Mouse (Mus musculus) limb, embryonic 15.5 days (tissue): Measurements from ENCODE around the gene D17H6S53E. TPM values are rescaled to one million over a fixed set of nuclear protein-coding genes. Genes with fewer than 3 reads are reported as not detected.

ENCODE experiments used
- ATAC-seq: fragments of 200-750 bp; cut with Nextera tagmentation; 2 replicates; pipeline ENCODE4 v1.8.0; 2017; ENCODE audit warnings: low read depth, moderate TSS enrichment; ENCODE audit not compliant: insufficient number of reproducible peaks, low FRiP score, low TSS enrichment
- H3K27ac ChIP-seq: fragments of 300-500 bp; sonication (generic); 2 replicates; pipeline ENCODE4 v1.5.1; 2015; ENCODE audit warnings: moderate library complexity, mild to moderate bottlenecking, inconsistent platforms
- H3K27me3 ChIP-seq: fragments of 300-500 bp; sonication (generic); 2 replicates; pipeline ENCODE4 v1.6.1; 2015; ENCODE audit warnings: inconsistent platforms
- H3K36me3 ChIP-seq: fragments of 300-500 bp; sonication (generic); 2 replicates; pipeline ENCODE4 v1.6.1; 2015; ENCODE audit warnings: inconsistent platforms
- H3K4me1 ChIP-seq: fragments of 300-500 bp; sonication (generic); 2 replicates; pipeline ENCODE4 v1.6.1; 2015; ENCODE audit warnings: inconsistent platforms
- H3K4me2 ChIP-seq: fragments of 300-500 bp; sonication (generic); 2 replicates; pipeline ENCODE4 v1.6.1; 2015; ENCODE audit warnings: mild to moderate bottlenecking, inconsistent platforms
- H3K4me3 ChIP-seq: fragments of 300-500 bp; sonication (generic); 2 replicates; pipeline ENCODE4 v1.5.1; 2015; ENCODE audit warnings: mild to moderate bottlenecking, inconsistent platforms
- H3K9ac ChIP-seq: fragments of 300-500 bp; sonication (generic); 2 replicates; pipeline ENCODE4 v1.6.1; 2015; ENCODE audit warnings: inconsistent platforms
- H3K9me3 ChIP-seq: fragments of 300-500 bp; sonication (generic); 2 replicates; pipeline ENCODE4 v1.6.1; 2016; ENCODE audit warnings: inconsistent platforms
- WGBS: fragments of 180-500 bp; shearing (Covaris S2); methylation state at CpG from one replicate; pipeline ENCODE4 v1.1.7; 2015; 5-methylcytosine and 5-hydroxymethylcytosine counted together
- polyA plus RNA-seq: library from polyadenylated mRNA; unstranded; fragments of >200 nt; fragmentation: Nextera tagmentation; extraction: Ambion mirVana; gene quantifications from 2 replicates; pipeline ENCODE4 v1.2.1, GENCODE M21; 2015

Gene D17H6S53E
- polyA plus RNA-seq, 1 experiment from 2014 or later, result 10.5 TPM

GRCm38 (mm10) chr17:35157254-35157653, 31.1 kb downstream of the D17H6S53E start:
- Histone ChIP-seq H3K4me1 (peaks cover 24% of the 10 kb centered on the region), H3K27ac (no peak overlapping the region), H3K36me3 (peaks cover 100% of the 10 kb centered on the region), H3K9me3 (no peaks in the 10 kb centered on the region), H3K4me2 (no peak overlapping the region), H3K27me3 (no peaks in the 10 kb centered on the region), H3K4me3 (no peak overlapping the region), H3K9ac (no peak overlapping the region)
- 90% methylated on average over 8 of the region's 8 CpGs for WGBS
- ATAC-seq, result no peak

- no peaks in the 10 kb centered on the region for H3K9me3 ChIP-seq
- WGBS, result 90% methylated on average over 8 of the region's 8 CpGs
- ATAC-seq, result no peak
These were observed 31.5 kb downstream of the D17H6S53E start for GRCm38 (mm10) chr17:35157661-35158175.

GRCm38 (mm10) chr17:35158850-35159593, 32.8 kb downstream of the D17H6S53E start:
- Histone ChIP-seq H3K4me1 (peaks cover 36% of the 10 kb centered on the region), H3K4me3 (no peak overlapping the region), H3K27ac (no peak overlapping the region), H3K9me3 (no peaks in the 10 kb centered on the region), H3K27me3 (no peaks in the 10 kb centered on the region), H3K36me3 (peaks cover 84% of the 10 kb centered on the region), H3K9ac (no peak overlapping the region), H3K4me2 (no peak overlapping the region)
- WGBS, result 92% methylated on average over 16 of the region's 16 CpGs
- ATAC-seq, result no peak

More at GRCm38 (mm10) chr17:35157661-35158175, 31.5 kb downstream of the D17H6S53E start:
- Histone ChIP-seq H3K4me1 (peaks cover 29% of the 10 kb centered on the region), H3K36me3 (peaks cover 97% of the 10 kb centered on the region), H3K4me3 (no peak overlapping the region), H3K27me3 (no peaks in the 10 kb centered on the region), H3K4me2 (no peak overlapping the region), H3K9ac (no peak overlapping the region), H3K27ac (no peak overlapping the region)

- no peak for ATAC-seq
- Histone ChIP-seq H3K27me3 (no peaks in the 10 kb centered on the region), H3K9ac (no peak overlapping the region), H3K27ac (no peak overlapping the region), H3K9me3 (no peaks in the 10 kb centered on the region), H3K4me2 (no peak overlapping the region), H3K36me3 (peaks cover 78% of the 10 kb centered on the region), H3K4me1 (peaks cover 36% of the 10 kb centered on the region), H3K4me3 (no peak overlapping the region)
- WGBS, result 85% methylated on average over 7 of the region's 7 CpGs
These were observed 33.5 kb downstream of the D17H6S53E start for GRCm38 (mm10) chr17:35159638-35160037.

- H3K9me3 ChIP-seq, result no peaks in the 10 kb centered on the region
- H3K4me1 ChIP-seq, result peaks cover 37% of the 10 kb centered on the region
- peak overlapping the region; percentile 100; the same call in 1 of the 2 replicates for H3K4me3 ChIP-seq
- H3K9ac ChIP-seq, result no peak overlapping the region
- 78% methylated on average over 11 of the region's 11 CpGs for WGBS
- no peak overlapping the region for H3K27ac ChIP-seq
- ATAC-seq, result no peak
- no peaks in the 10 kb centered on the region for H3K27me3 ChIP-seq
- H3K36me3 ChIP-seq, result peaks cover 60% of the 10 kb centered on the region
- H3K4me2 ChIP-seq, result no peak overlapping the region
These were observed 35.2 kb downstream of the D17H6S53E start for GRCm38 (mm10) chr17:35161421-35161820.

GRCm38 (mm10) chr17:35162121-35162520, 35.9 kb downstream of the D17H6S53E start:
- Histone ChIP-seq H3K27me3 (no peaks in the 10 kb centered on the region), H3K4me2 (peak overlapping the region; percentile 74), H3K9me3 (no peaks in the 10 kb centered on the region), H3K4me3 (0 out of 2 replicates have a peak overlapping the region, but pooled peaks have one; percentile 100), H3K36me3 (peaks cover 53% of the 10 kb centered on the region), H3K27ac (no peak overlapping the region), H3K4me1 (peaks cover 35% of the 10 kb centered on the region), H3K9ac (0 out of 2 replicates have a peak overlapping the region, but pooled peaks have one; percentile 100)
- 77% methylated on average over 14 of the region's 14 CpGs for WGBS
- ATAC-seq, result no peak

- Histone ChIP-seq H3K27ac (no peak overlapping the region), H3K9ac (peak overlapping the region; percentile 100; the same call in 1 of the 2 replicates), H3K27me3 (no peaks in the 10 kb centered on the region), H3K36me3 (peaks cover 47% of the 10 kb centered on the region), H3K9me3 (no peaks in the 10 kb centered on the region), H3K4me2 (peak overlapping the region; percentile 74), H3K4me1 (peaks cover 35% of the 10 kb centered on the region), H3K4me3 (peak overlapping the region; percentile 100)
- no peak for ATAC-seq
- 42% methylated on average over 12 of the region's 12 CpGs for WGBS
These were observed 36.6 kb downstream of the D17H6S53E start for GRCm38 (mm10) chr17:35162730-35163129.

GRCm38 (mm10) chr17:35163326-35164081, 37.3 kb downstream of the D17H6S53E start:
- Histone ChIP-seq H3K4me1 (peaks cover 35% of the 10 kb centered on the region), H3K4me3 (peak overlapping the region; percentile 100), H3K27me3 (no peaks in the 10 kb centered on the region), H3K4me2 (peak overlapping the region; percentile 74), H3K9me3 (no peaks in the 10 kb centered on the region), H3K9ac (peak overlapping the region; percentile 100), H3K27ac (peak overlapping the region; percentile 96), H3K36me3 (peaks cover 39% of the 10 kb centered on the region)
- no peak for ATAC-seq
- 5% methylated on average over 8 of the region's 8 CpGs for WGBS

GRCm38 (mm10) chr17:35164218-35164567, 38.0 kb downstream of the D17H6S53E start:
- peaks cover 35% of the 10 kb centered on the region for H3K4me1 ChIP-seq
- peak overlapping the region; percentile 96 for H3K27ac ChIP-seq
- H3K36me3 ChIP-seq, result peaks cover 33% of the 10 kb centered on the region
- WGBS, result 0% methylated on average over 25 of the region's 28 CpGs
- H3K27me3 ChIP-seq, result no peaks in the 10 kb centered on the region
- no peak for ATAC-seq
- H3K9me3 ChIP-seq, result no peaks in the 10 kb centered on the region
- peak overlapping the region; percentile 100 for H3K9ac ChIP-seq
- H3K4me3 ChIP-seq, result peak overlapping the region; percentile 100
- peak overlapping the region; percentile 74 for H3K4me2 ChIP-seq

- WGBS, result under 1% methylated on average over 67 of the region's 89 CpGs
- no peaks in the 10 kb centered on the region for H3K9me3 ChIP-seq
- H3K4me1 ChIP-seq, result peaks cover 35% of the 10 kb centered on the region
- peaks cover 26% of the 10 kb centered on the region for H3K36me3 ChIP-seq
- peak; percentile 97 for ATAC-seq
- H3K27me3 ChIP-seq, result no peaks in the 10 kb centered on the region
- H3K4me3 ChIP-seq, result peak within 1 kb of the TSS; percentile 100
- peak within 1 kb of the TSS; percentile 74 for H3K4me2 ChIP-seq
- H3K9ac ChIP-seq, result peak within 1 kb of the TSS; percentile 100
- peak within 1 kb of the TSS; percentile 99 for H3K27ac ChIP-seq
These were observed 38.6 kb downstream of the D17H6S53E start, which contains the start of gene Prrc2a for GRCm38 (mm10) chr17:35164568-35165450. Prrc2a (minus strand) TSS chr17:35164897.
